Mouse (Mus musculus) forebrain, embryonic 11.5 days (tissue): Measurements from ENCODE around the gene Prickle1. TPM values are rescaled to one million over a fixed set of nuclear protein-coding genes. Genes with fewer than 3 reads are reported as not detected.

Source experiments
- ATAC-seq: fragments of 200-750 bp; cut with Nextera tagmentation; replicated peaks from 2 replicates; pipeline ENCODE4 v1.8.0; 2017; ENCODE audit warnings: moderate TSS enrichment; ENCODE audit not compliant: low FRiP score
- DNase-seq: peaks from one replicate; pipeline ENCODE4 v3.0.0-alpha.2; 2017; ENCODE audit warnings: low spot score
- H3K27ac ChIP-seq: fragments of 300-500 bp; sonication (generic); 2 replicates; pipeline ENCODE4 v1.5.1; 2014; ENCODE audit warnings: low read depth, low read length
- H3K27me3 ChIP-seq: fragments of 300-500 bp; sonication (generic); 2 replicates; pipeline ENCODE4 v1.6.1; 2014; ENCODE audit warnings: mild to moderate bottlenecking, low read length, mixed read lengths; ENCODE audit not compliant: control insufficient read depth, insufficient read depth
- H3K36me3 ChIP-seq: fragments of 300-500 bp; sonication (generic); 2 replicates; pipeline ENCODE4 v1.6.1; 2014; ENCODE audit warnings: mild to moderate bottlenecking, low read length, moderate library complexity, mixed read lengths; ENCODE audit not compliant: control insufficient read depth, insufficient read depth
- H3K4me1 ChIP-seq: fragments of 300-500 bp; sonication (generic); replicated peaks from 2 replicates; pipeline ENCODE4 v1.6.1; 2014; ENCODE audit warnings: low read length, mixed read lengths; ENCODE audit not compliant: control insufficient read depth, insufficient read depth
- H3K4me2 ChIP-seq: fragments of 300-500 bp; sonication (generic); 2 replicates; pipeline ENCODE4 v1.6.1; 2014; ENCODE audit warnings: low read depth, mild to moderate bottlenecking, low read length, moderate library complexity, mixed read lengths; ENCODE audit not compliant: severe bottlenecking
- H3K4me3 ChIP-seq: fragments of 300-500 bp; sonication (generic); 2 replicates; pipeline ENCODE4 v1.5.1; 2014; ENCODE audit warnings: low read depth, low read length
- H3K9ac ChIP-seq: fragments of 300-500 bp; sonication (generic); 2 replicates; pipeline ENCODE4 v1.6.1; 2014; ENCODE audit warnings: low read length
- H3K9me3 ChIP-seq: fragments of 300-500 bp; sonication (generic); 2 replicates; pipeline ENCODE4 v1.6.1; 2016; ENCODE audit warnings: low read length, mixed read lengths; ENCODE audit not compliant: control insufficient read depth
- WGBS: fragments of 180-500 bp; shearing (Covaris S2); extraction: QIAGEN DNeasy Blood & Tissue Kit; methylation state at CpG from one replicate; pipeline ENCODE4 v1.1.7; 2014; 5-methylcytosine and 5-hydroxymethylcytosine counted together
- polyA plus RNA-seq: library from polyadenylated mRNA; unstranded; fragments of >200 nt; fragmentation: Nextera tagmentation; extraction: Ambion mirVana; gene quantifications from 2 replicates; pipeline ENCODE4 v1.2.1, GENCODE M21; 2014

The Prickle1 gene
- polyA plus RNA-seq, 1 experiment from 2014 or later = 11.6 TPM

- DNase-seq = no peak
- H3K9ac ChIP-seq = no peak overlapping the region
- no peaks in the 10 kb centered on the region for H3K36me3 ChIP-seq
- no peaks in the 10 kb centered on the region for H3K4me1 ChIP-seq
- no peak overlapping the region for H3K4me2 ChIP-seq
- ATAC-seq = no peak
- no peak overlapping the region for H3K27ac ChIP-seq
- WGBS = 74% methylated on average over 4 of the region's 4 CpGs
- no peaks in the 10 kb centered on the region for H3K27me3 ChIP-seq
- no peaks in the 10 kb centered on the region for H3K9me3 ChIP-seq
- H3K4me3 ChIP-seq = no peak overlapping the region
These were observed 23.9 kb upstream of the Prickle1 start for GRCm38 (mm10) chr15:93619551-93619950.

GRCm38 (mm10) chr15:93618442-93619150 lies 22.9 kb upstream of the Prickle1 start:
- no peaks in the 10 kb centered on the region for H3K9me3 ChIP-seq
- no peak overlapping the region for H3K4me2 ChIP-seq
- no peaks in the 10 kb centered on the region for H3K27me3 ChIP-seq
- no peak for ATAC-seq
- no peak overlapping the region for H3K4me3 ChIP-seq
- no peak overlapping the region for H3K9ac ChIP-seq
- H3K27ac ChIP-seq = no peak overlapping the region
- WGBS = 86% methylated on average over 6 of the region's 6 CpGs
- H3K4me1 ChIP-seq = no peaks in the 10 kb centered on the region
- no peak for DNase-seq
- no peaks in the 10 kb centered on the region for H3K36me3 ChIP-seq

GRCm38 (mm10) chr15:93616277-93616676 lies 20.6 kb upstream of the Prickle1 start:
- H3K4me1 ChIP-seq = no peaks in the 10 kb centered on the region
- no peak overlapping the region for H3K27ac ChIP-seq
- H3K36me3 ChIP-seq = no peaks in the 10 kb centered on the region
- DNase-seq (no peak), ATAC-seq (no peak)
- no peaks in the 10 kb centered on the region for H3K27me3 ChIP-seq
- no peak overlapping the region for H3K4me3 ChIP-seq
- no peak overlapping the region for H3K9ac ChIP-seq
- no peaks in the 10 kb centered on the region for H3K9me3 ChIP-seq
- 94% methylated on average over 4 of the region's 4 CpGs for WGBS
- no peak overlapping the region for H3K4me2 ChIP-seq

- no peak overlapping the region for H3K4me2 ChIP-seq
- no peak for ATAC-seq
- no peak overlapping the region for H3K4me3 ChIP-seq
- H3K27me3 ChIP-seq = no peaks in the 10 kb centered on the region
- no peak overlapping the region for H3K27ac ChIP-seq
- no peaks in the 10 kb centered on the region for H3K9me3 ChIP-seq
- no peaks in the 10 kb centered on the region for H3K36me3 ChIP-seq
- DNase-seq = no peak
- no peak overlapping the region for H3K9ac ChIP-seq
- H3K4me1 ChIP-seq = no peaks in the 10 kb centered on the region
- WGBS = 63% methylated on average over 3 of the region's 3 CpGs
These were observed 19.3 kb upstream of the Prickle1 start for GRCm38 (mm10) chr15:93615031-93615430.

GRCm38 (mm10) chr15:93613606-93614005 lies 17.9 kb upstream of the Prickle1 start:
- Histone ChIP-seq H3K27ac (no peak overlapping the region), H3K4me2 (no peak overlapping the region), H3K4me1 (no peaks in the 10 kb centered on the region), H3K36me3 (no peaks in the 10 kb centered on the region), H3K9me3 (no peaks in the 10 kb centered on the region), H3K27me3 (no peaks in the 10 kb centered on the region), H3K9ac (no peak overlapping the region), H3K4me3 (no peak overlapping the region)
- ATAC-seq (no peak), DNase-seq (no peak)
- WGBS = 71% methylated on average over 3 of the region's 3 CpGs

GRCm38 (mm10) chr15:93611536-93612300 lies 16.0 kb upstream of the Prickle1 start:
- DNase-seq = no peak
- no peak overlapping the region for H3K4me2 ChIP-seq
- H3K27ac ChIP-seq = no peak overlapping the region
- H3K27me3 ChIP-seq = no peaks in the 10 kb centered on the region
- H3K4me1 ChIP-seq = no peaks in the 10 kb centered on the region
- H3K36me3 ChIP-seq = no peaks in the 10 kb centered on the region
- H3K9me3 ChIP-seq = no peaks in the 10 kb centered on the region
- no peak overlapping the region for H3K9ac ChIP-seq
- H3K4me3 ChIP-seq = no peak overlapping the region
- no peak for ATAC-seq
- WGBS = 87% methylated on average over 16 of the region's 16 CpGs

GRCm38 (mm10) chr15:93610721-93611201 lies 15.1 kb upstream of the Prickle1 start:
- 76% methylated on average over 19 of the region's 19 CpGs for WGBS
- H3K9me3 ChIP-seq = no peaks in the 10 kb centered on the region
- no peak overlapping the region for H3K27ac ChIP-seq
- H3K4me1 ChIP-seq = no peaks in the 10 kb centered on the region
- H3K36me3 ChIP-seq = no peaks in the 10 kb centered on the region
- no peak overlapping the region for H3K9ac ChIP-seq
- ATAC-seq (no peak), DNase-seq (no peak)
- H3K4me3 ChIP-seq = no peak overlapping the region
- H3K27me3 ChIP-seq = no peaks in the 10 kb centered on the region
- no peak overlapping the region for H3K4me2 ChIP-seq

- Histone ChIP-seq H3K4me2 (no peak overlapping the region), H3K9me3 (no peaks in the 10 kb centered on the region), H3K9ac (no peak overlapping the region), H3K4me3 (no peak overlapping the region), H3K36me3 (no peaks in the 10 kb centered on the region), H3K4me1 (no peaks in the 10 kb centered on the region), H3K27me3 (no peaks in the 10 kb centered on the region), H3K27ac (no peak overlapping the region)
- no peak for ATAC-seq
- WGBS = 88% methylated on average over 18 of the region's 18 CpGs
- no peak for DNase-seq
These were observed 14.6 kb upstream of the Prickle1 start for GRCm38 (mm10) chr15:93610288-93610687.
